Mouse (Mus musculus) G1E-ER4 (cell line): Measurements from ENCODE around the gene Hint1. TPM values are rescaled to one million over a fixed set of nuclear protein-coding genes. Genes with fewer than 3 reads are reported as not detected.

Experiments
- GATA1 ChIP-seq: IDR thresholded peaks from one replicate; pipeline ENCODE4 v1.8.0; 2012; ENCODE audit warnings: low read length, inconsistent platforms
- polyA plus RNA-seq: library from polyadenylated mRNA; stranded (reverse); fragments of >175 nt; gene quantifications from 2 replicates; pipeline ENCODE4 v1.2.3, GENCODE M21; 2012

The Hint1 gene
- polyA plus RNA-seq, 1 experiment, result 1,499 TPM

DNA sequence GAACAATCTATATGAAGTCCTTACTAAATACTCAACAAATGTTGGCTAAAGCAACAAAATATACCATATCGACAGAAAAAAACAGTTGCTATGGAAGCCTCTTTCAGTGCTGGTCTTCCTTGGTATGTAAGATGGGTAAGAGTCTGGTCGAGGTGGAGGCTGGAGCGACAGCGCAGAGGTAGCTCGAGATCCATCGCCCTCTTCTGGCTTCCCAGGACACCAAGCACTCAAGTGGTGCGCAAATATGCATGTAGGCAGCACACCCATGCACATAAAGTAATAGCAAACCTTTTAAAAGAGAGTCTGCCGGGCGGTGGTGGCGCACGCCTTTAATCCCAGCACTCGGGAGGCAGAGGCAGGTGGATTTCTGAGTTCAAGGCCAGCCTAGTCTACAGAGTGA is 14.5 kb upstream of the Hint1 start:
- TF ChIP-seq GATA1, result no peak

GRCm38 (mm10) chr11:54859322-54860165 is 6.6 kb upstream of the Hint1 start:
- no peak for TF ChIP-seq GATA1

DNA sequence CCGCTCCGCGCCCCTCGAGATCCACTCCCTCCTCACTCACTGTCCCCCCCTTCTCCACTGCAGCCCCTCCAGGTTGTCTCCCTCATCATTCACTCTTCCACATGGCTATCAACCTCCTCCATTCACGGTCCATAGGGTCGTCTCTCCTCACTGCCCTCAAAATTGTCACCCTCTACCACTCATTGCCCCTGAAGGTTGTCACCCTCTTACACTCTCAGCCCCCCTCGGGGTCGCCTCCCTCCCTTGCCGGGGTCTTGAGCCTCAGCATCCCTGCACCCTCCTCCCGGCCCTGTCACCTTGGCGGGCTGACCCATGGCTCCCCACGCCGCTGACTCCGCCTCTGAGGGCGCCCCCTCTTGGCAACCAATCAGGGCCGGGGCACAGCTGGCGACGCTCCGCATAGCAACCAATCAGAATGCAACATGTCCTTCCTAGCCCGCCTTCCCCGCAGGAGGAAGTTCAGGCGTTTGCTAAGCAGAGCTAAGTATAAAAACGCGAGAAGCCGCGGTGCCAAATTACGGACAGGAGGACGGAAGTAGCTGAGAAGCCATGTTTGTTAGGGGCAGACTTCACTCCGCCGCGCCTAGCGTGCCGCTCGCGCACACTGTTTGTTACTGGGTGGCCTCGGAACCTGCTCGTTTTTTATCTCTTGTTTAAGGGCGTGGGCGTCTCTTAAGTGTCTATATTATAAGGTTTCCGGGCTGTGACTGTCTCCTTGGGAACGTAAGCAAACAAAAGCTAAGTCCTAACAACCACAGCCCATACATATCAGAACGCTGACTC is 5.7 kb upstream of the Hint1 start, which contains the start of gene Lyrm7:
TSS of gene Lyrm7 (minus strand) at position 661 of the 783 bp plus-strand sequence.
- no peak for TF ChIP-seq GATA1

- TF ChIP-seq GATA1, result no peak
Measured at GRCm38 (mm10) chr11:54861471-54862420, 4.4 kb upstream of the Hint1 start.

GRCm38 (mm10) chr11:54862621-54863520 is 3.3 kb upstream of the Hint1 start:
- TF ChIP-seq GATA1, result no peak

DNA sequence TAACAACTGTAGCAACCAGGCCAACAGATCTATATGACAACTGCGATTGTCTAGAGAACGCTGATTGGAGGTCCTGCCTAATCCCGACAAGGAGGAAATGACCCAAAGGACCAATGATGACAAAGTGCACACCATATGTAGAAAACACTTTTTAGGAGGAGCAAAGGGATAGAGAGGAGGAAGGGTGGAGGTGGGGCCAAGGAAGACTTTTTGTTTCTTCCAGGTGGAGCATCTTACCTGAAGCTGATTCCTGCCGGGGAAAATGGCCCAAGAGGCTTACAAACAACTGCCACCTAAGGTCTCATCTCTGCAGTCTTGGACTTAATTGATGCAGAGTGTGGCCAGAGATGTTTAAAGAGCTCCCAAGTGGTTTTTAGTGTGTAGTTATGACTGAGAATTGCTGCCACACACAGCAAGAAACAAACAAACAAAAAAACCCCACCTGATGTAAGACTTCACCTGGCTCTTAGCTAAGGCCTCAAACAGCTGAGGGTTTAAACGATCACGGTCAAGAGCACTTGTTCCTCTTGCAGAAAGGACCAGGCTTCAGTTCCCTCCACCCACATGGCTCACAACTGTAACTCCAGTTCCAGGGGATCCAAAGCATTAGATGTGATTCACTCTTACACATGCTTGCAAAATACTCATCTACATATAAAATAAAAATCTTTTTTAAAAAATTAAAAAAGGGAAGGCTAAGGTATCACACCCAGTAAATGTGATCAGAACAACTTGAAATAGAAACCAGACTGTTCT is 675 bp upstream of the Hint1 start:
- TF ChIP-seq GATA1, result no peak

- TF ChIP-seq GATA1, result no peak
Measured at GRCm38 (mm10) chr11:54867049-54867385, 834 bp downstream of the Hint1 start.

DNA sequence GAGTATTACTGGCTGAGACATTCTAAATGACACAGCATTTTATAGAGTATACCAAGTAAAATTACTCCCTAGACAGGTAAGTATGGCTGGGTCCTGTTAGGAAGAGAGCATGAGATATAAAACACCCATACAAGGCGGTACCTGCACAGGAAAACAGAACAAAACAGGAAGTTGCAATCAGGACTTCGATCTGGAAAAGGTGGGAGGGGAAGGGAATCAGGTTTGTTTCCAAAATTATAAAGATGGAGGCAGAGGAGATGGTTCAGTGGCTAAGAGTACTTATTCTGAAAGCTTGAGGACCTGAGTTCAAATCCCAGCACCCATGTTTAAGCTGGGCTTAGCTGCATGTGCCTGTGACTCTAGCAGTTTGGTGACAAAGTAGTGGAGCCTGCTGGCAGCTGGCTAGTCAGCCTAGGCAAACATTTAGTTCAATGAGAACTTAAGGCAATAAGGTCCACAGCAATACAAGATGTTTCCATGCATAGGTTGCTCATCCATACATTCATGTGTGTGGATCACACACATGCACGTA is 1.8 kb downstream of the Hint1 start:
- TF ChIP-seq GATA1, result no peak

DNA sequence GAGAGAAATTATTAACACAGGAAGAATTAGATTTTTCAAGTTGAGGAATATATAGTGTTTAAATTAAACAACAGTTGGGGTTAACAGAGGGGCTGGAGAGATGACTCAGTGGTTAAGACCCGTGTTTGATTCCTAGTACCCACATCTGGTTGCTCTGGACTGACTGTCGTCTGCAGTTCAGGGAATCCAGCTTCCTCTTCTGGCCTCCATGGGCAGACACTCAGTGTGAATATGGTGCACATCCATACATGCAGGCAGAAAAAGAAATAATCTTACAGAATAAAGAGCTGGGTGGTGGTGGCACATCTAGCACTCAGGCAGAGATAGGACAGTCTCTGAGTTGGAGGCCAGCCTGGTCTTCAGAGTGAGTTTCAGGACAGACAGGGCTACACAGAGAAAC is 2.3 kb downstream of the Hint1 start:
- TF ChIP-seq GATA1, result no peak

DNA sequence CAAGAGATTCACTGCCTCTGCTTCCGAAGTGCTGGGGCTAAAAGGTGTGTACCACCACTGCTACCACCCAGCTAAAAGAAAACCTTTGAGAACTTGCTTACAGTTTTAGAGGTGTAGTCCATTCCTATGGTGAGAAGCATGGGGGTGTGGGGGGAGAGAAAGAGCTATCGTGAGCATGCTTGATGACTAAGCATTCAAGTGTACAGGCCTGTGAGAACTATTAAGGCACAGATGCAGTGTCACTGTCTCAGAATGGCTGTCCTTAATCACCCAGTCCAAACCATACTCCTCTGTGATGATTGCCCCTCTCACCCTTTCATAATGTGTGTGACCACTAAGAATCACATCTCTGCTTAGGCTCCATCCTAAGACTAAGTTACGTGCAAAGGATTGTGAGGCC is 3.1 kb downstream of the Hint1 start:
- TF ChIP-seq GATA1, result no peak

DNA sequence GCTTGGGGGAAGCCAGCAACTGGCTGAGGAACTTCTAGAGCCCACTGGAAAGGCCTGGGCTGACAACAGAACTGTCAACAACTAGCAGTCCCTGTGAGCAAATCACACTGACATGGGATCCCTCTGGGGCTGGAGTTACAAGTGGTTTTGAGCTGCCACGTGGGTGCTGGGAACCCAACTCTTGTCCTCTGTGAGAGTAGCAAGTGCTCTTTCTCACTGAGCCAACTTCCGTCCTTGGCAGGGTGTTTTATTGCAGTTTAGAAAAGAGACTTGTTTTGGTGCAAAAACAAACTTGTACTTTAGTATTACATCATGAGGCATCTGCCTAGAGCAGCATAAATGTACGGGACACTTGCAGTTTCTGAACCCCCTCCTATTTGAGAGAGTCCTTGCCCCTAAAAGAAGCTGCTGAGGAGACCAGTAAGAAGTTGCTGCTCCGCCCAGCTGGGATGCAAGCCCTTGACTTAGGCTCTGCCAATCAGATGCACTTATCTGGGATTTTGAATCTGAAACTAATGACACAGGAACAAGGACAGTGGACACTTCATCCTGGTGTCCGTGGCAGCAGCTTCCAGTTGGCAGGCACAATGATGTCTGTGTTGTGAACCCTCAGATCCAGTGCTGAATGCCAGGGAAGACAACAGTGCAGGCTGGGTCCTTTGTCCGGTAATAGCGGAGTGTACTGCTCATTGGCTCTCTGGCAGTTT is 5.8 kb downstream of the Hint1 start:
- TF ChIP-seq GATA1, result no peak

- no peak for TF ChIP-seq GATA1
Measured at GRCm38 (mm10) chr11:54876031-54876430, 9.8 kb downstream of the Hint1 start.

DNA sequence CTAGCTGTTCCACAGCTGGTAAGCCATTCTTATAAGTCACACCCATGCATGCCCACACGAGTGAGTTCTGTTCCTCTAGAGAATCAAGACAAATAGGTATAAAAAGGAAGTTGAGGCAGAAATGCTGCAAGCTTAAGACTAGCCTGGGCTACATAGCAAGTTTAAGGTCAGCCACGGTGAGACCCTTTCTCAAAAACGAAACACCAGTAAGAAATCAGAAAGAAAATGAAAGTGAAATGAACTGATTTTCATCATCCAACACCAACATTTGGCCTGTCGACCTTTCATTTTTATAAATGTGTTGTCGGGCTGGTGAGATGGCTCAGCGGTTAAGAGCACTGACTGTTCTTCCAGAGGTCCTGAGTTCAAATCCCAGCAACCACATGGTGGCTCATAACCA is 12.7 kb downstream of the Hint1 start:
- TF ChIP-seq GATA1, result no peak
